Mouse (Mus musculus): ENCODE measurements around the gene St6galnac3. TPM values are rescaled to one million over a fixed set of nuclear protein-coding genes. Genes with fewer than 3 reads are reported as not detected.

St6galnac3 gene
- total and polyA plus RNA-seq, 2 experiments from 2014 or later, result 6.9 to 16.6 TPM

- no peak overlapping the region for H3K4me2 ChIP-seq (ENCODE audit: low read depth)
- H3K9ac ChIP-seq, result no peak overlapping the region
- no peaks in the 10 kb centered on the region for H3K27me3 ChIP-seq (ENCODE audit: insufficient read depth, low read length)
- no peak overlapping the region for H3K27ac ChIP-seq (ENCODE audit: low read depth, low read length)
- TF ChIP-seq CTCF (IDR thresholded peaks at IDR 0.05; ENCODE audit: low read depth), result no peak
- WGBS, result 78% methylated on average over 6 of the region's 6 CpGs
- ATAC-seq, result no peak
- H3K4me3 ChIP-seq (ENCODE audit: low read depth, low read length), result no peak overlapping the region
- no peaks in the 10 kb centered on the region for H3K9me3 ChIP-seq (ENCODE audit: low read length)
- peaks cover 5% of the 10 kb centered on the region; the same call in 1 of the 2 replicates for H3K4me1 ChIP-seq (ENCODE audit: insufficient read depth)
- no peak for DNase-seq
- no peaks in the 10 kb centered on the region for H3K36me3 ChIP-seq (ENCODE audit: insufficient read depth)
Measured at GRCm38 (mm10) chr3:153512545-153512944, 212.4 kb downstream of the St6galnac3 start.

- no peak for ATAC-seq
- no peak overlapping the region for H3K4me2 ChIP-seq (ENCODE audit: low read depth)
- H3K27ac ChIP-seq (ENCODE audit: low read depth, low read length), result no peak overlapping the region
- DNase-seq, result no peak
- TF ChIP-seq CTCF (IDR thresholded peaks at IDR 0.05; ENCODE audit: low read depth), result no peak
- 66% methylated on average over 7 of the region's 7 CpGs for WGBS
- no peaks in the 10 kb centered on the region for H3K36me3 ChIP-seq (ENCODE audit: insufficient read depth)
- H3K9ac ChIP-seq, result no peak overlapping the region
- H3K4me1 ChIP-seq (ENCODE audit: insufficient read depth), result peaks cover 5% of the 10 kb centered on the region; the same call in 1 of the 2 replicates
- H3K27me3 ChIP-seq (ENCODE audit: insufficient read depth, low read length), result no peaks in the 10 kb centered on the region
- H3K4me3 ChIP-seq (ENCODE audit: low read depth, low read length), result no peak overlapping the region
- H3K9me3 ChIP-seq (ENCODE audit: low read length), result no peaks in the 10 kb centered on the region
Measured at GRCm38 (mm10) chr3:153511151-153511580, 213.8 kb downstream of the St6galnac3 start.

GRCm38 (mm10) chr3:153510048-153510630 lies 214.8 kb downstream of the St6galnac3 start:
- Histone ChIP-seq H3K27ac (ENCODE audit: low read depth, low read length) (peak overlapping the region; percentile 57; the same call in 1 of the 2 replicates), H3K4me3 (ENCODE audit: low read depth, low read length) (no peak overlapping the region), H3K4me1 (ENCODE audit: insufficient read depth) (peaks cover 5% of the 10 kb centered on the region; the same call in 1 of the 2 replicates), H3K4me2 (ENCODE audit: low read depth) (no peak overlapping the region), H3K27me3 (ENCODE audit: insufficient read depth, low read length) (no peaks in the 10 kb centered on the region), H3K9ac (no peak overlapping the region), H3K36me3 (ENCODE audit: insufficient read depth) (no peaks in the 10 kb centered on the region), H3K9me3 (ENCODE audit: low read length) (no peaks in the 10 kb centered on the region)
- 81% methylated on average over 9 of the region's 9 CpGs for WGBS
- TF ChIP-seq CTCF (IDR thresholded peaks at IDR 0.05; ENCODE audit: low read depth), result no peak
- ATAC-seq (no peak), DNase-seq (no peak)

- no peak overlapping the region for H3K4me2 ChIP-seq (ENCODE audit: low read depth)
- no peak overlapping the region for H3K4me3 ChIP-seq (ENCODE audit: low read depth, low read length)
- 50% methylated on average over 4 of the region's 4 CpGs for WGBS
- H3K9me3 ChIP-seq (ENCODE audit: low read length), result no peaks in the 10 kb centered on the region
- ATAC-seq (peak; percentile 50; the same call in 1 of the 2 replicates), DNase-seq (no peak)
- no peaks in the 10 kb centered on the region for H3K27me3 ChIP-seq (ENCODE audit: insufficient read depth, low read length)
- no peaks in the 10 kb centered on the region for H3K36me3 ChIP-seq (ENCODE audit: insufficient read depth)
- H3K4me1 ChIP-seq (ENCODE audit: insufficient read depth), result peaks cover 5% of the 10 kb centered on the region; the same call in 1 of the 2 replicates
- H3K27ac ChIP-seq (ENCODE audit: low read depth, low read length), result peak overlapping the region; percentile 57
- H3K9ac ChIP-seq, result no peak overlapping the region
- TF ChIP-seq CTCF (IDR thresholded peaks at IDR 0.05; ENCODE audit: low read depth), result no peak
Measured at GRCm38 (mm10) chr3:153509643-153510042, 215.3 kb downstream of the St6galnac3 start.

GRCm38 (mm10) chr3:153509029-153509428 lies 215.9 kb downstream of the St6galnac3 start:
- no peaks in the 10 kb centered on the region for H3K9me3 ChIP-seq (ENCODE audit: low read length)
- H3K9ac ChIP-seq, result no peak overlapping the region
- no peak for TF ChIP-seq CTCF (IDR thresholded peaks at IDR 0.05; ENCODE audit: low read depth)
- whole genome bisulfite sequencing, result 75% methylated on average over 3 of the region's 3 CpGs
- H3K36me3 ChIP-seq (ENCODE audit: insufficient read depth), result no peaks in the 10 kb centered on the region
- no peak overlapping the region for H3K4me2 ChIP-seq (ENCODE audit: low read depth)
- H3K27ac ChIP-seq (ENCODE audit: low read depth, low read length), result peak overlapping the region; percentile 57
- ATAC-seq, result peak; percentile 89
- no peak overlapping the region for H3K4me3 ChIP-seq (ENCODE audit: low read depth, low read length)
- peak; percentile 66 for DNase-seq
- H3K4me1 ChIP-seq (ENCODE audit: insufficient read depth), result peaks cover 5% of the 10 kb centered on the region; the same call in 1 of the 2 replicates
- no peaks in the 10 kb centered on the region for H3K27me3 ChIP-seq (ENCODE audit: insufficient read depth, low read length)

- Histone ChIP-seq H3K27me3 (ENCODE audit: insufficient read depth, low read length) (no peaks in the 10 kb centered on the region), H3K9me3 (ENCODE audit: low read length) (no peaks in the 10 kb centered on the region), H3K4me2 (ENCODE audit: low read depth) (no peak overlapping the region), H3K4me1 (ENCODE audit: insufficient read depth) (peaks cover 5% of the 10 kb centered on the region; the same call in 1 of the 2 replicates), H3K27ac (ENCODE audit: low read depth, low read length) (no peak overlapping the region), H3K36me3 (ENCODE audit: insufficient read depth) (no peaks in the 10 kb centered on the region), H3K4me3 (ENCODE audit: low read depth, low read length) (no peak overlapping the region), H3K9ac (no peak overlapping the region)
- TF ChIP-seq CTCF (IDR thresholded peaks at IDR 0.05; ENCODE audit: low read depth), result no peak
- WGBS, result 76% methylated on average over 2 of the region's 2 CpGs
- ATAC-seq, result no peak
- DNase-seq, result no peak
Measured at GRCm38 (mm10) chr3:153508592-153508991, 216.4 kb downstream of the St6galnac3 start.

- Histone ChIP-seq H3K36me3 (ENCODE audit: insufficient read depth) (no peaks in the 10 kb centered on the region), H3K9me3 (ENCODE audit: low read length) (no peaks in the 10 kb centered on the region), H3K4me2 (ENCODE audit: low read depth) (no peak overlapping the region), H3K4me3 (ENCODE audit: low read depth, low read length) (no peak overlapping the region), H3K27ac (ENCODE audit: low read depth, low read length) (no peak overlapping the region), H3K4me1 (ENCODE audit: insufficient read depth) (peaks cover 5% of the 10 kb centered on the region; the same call in 1 of the 2 replicates), H3K27me3 (ENCODE audit: insufficient read depth, low read length) (no peaks in the 10 kb centered on the region), H3K9ac (no peak overlapping the region)
- 94% methylated on average over 2 of the region's 2 CpGs for WGBS
- no peak for TF ChIP-seq CTCF (IDR thresholded peaks at IDR 0.05; ENCODE audit: low read depth)
- DNase-seq (no peak), ATAC-seq (no peak)
Measured at GRCm38 (mm10) chr3:153507599-153507998, 217.4 kb downstream of the St6galnac3 start.
